21 mouse cellular contexts compared by ENCODE assay signal in the genomic region with DNA sequence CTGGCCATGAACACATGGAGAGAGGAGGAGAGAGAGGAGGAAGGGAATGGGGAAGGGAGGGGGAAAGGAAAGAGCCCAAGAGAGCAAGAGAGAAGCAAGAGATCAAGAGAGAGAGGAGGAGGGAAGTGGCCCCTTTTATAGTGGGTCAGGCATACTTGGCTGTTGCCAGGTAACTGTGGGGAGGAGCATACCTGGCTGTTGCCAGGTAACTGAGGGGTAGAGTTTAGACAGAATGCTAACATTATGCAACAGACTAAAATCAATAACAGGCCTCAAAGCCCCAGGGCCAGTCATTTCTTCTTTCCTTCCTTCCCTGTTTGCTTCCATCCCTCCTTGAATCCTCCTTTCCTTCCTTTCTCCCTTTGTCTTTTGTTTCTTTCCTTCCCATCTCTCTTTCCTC. TPM values are rescaled to one million over a fixed set of nuclear protein-coding genes. Genes with fewer than 3 reads are reported as not detected.
DNase-seq lines count a peak whose midpoint lies in the region; ATAC-seq and TF ChIP-seq lines count a peak whose summit lies in the region.
"Had no signal": no experiment of that assay in that cellular context is flagged by ENCODE, and none has a peak within 500 bp of the region (broad histone marks: within the 10 kb centered on the region; RNA-seq: fewer than 3 reads in every experiment).

No protein-coding gene starts in this region.

- peaks cover 24% of the 10 kb centered on the region for H3K4me1 ChIP-seq in heart, embryonic 10.5 days
- no peaks in the 10 kb centered on the region for H3K4me1 ChIP-seq in intestine, embryonic 14.5 days (replicated peaks; ENCODE audit: control insufficient read depth, insufficient read depth, low read length)
- H3K4me1 ChIP-seq in intestine, postnatal 0 days (replicated peaks; ENCODE audit: control insufficient read depth, insufficient read depth, low read length) = no peaks in the 10 kb centered on the region
- H3K4me1 ChIP-seq in midbrain, embryonic 15.5 days = no peaks in the 10 kb centered on the region
- H3K4me1 ChIP-seq in midbrain, embryonic 11.5 days (ENCODE audit: control insufficient read depth, insufficient read depth, low read length) = 0 out of 2 replicates have a peak, but pooled peaks cover 2% of the 10 kb centered on the region
- H3K4me1 ChIP-seq in midbrain, postnatal 0 days (ENCODE audit: insufficient read depth, low read length) = 0 out of 2 replicates have a peak, but pooled peaks cover 2% of the 10 kb centered on the region

- no peak for DNase-seq in heart, embryonic 10.5 days (ENCODE audit: low spot score)
- no peak for DNase-seq in heart, adult 18-20 months
- no peak for DNase-seq in intestine, embryonic 14.5 days (ENCODE audit: low spot score)
- DNase-seq in midbrain, embryonic 11.5 days (ENCODE audit: low spot score, missing footprints) = no peak
- no peak for DNase-seq in midbrain, postnatal 0 days (ENCODE audit: low spot score)
- DNase-seq in yolk sac, embryonic 10.5 days (ENCODE audit: low spot score) = no peak
- DNase-seq: adrenal gland, postnatal 10 days; cerebellum, adult 2 months; gastrocnemius, postnatal 25 days; kidney, adult 11 months; kidney, postnatal 10 days; left cerebral cortex, postnatal 4 days; right cerebral cortex, adult 18-20 months; thymus, postnatal 4 days had no signal

- H3K4me2 ChIP-seq in intestine, embryonic 14.5 days (ENCODE audit: low read length) = no peak overlapping the region
- no peak overlapping the region for H3K4me2 ChIP-seq in intestine, postnatal 0 days (replicated peaks; ENCODE audit: low read depth)
- no peak overlapping the region for H3K4me2 ChIP-seq in midbrain, embryonic 15.5 days
- H3K4me2 ChIP-seq in midbrain, embryonic 11.5 days = no peak overlapping the region
- no peak overlapping the region for H3K4me2 ChIP-seq in midbrain, postnatal 0 days (ENCODE audit: low read depth, low read length, poor library complexity, severe bottlenecking)
- H3K4me2 ChIP-seq: forebrain, embryonic 13.5 days; liver, embryonic 15.5 days had no signal

- H3K9ac ChIP-seq in intestine, embryonic 14.5 days (ENCODE audit: low read length) = no peak overlapping the region
- H3K9ac ChIP-seq in intestine, postnatal 0 days (ENCODE audit: low read depth, low read length) = no peak overlapping the region
- H3K9ac ChIP-seq in midbrain, embryonic 15.5 days = no peak overlapping the region
- no peak overlapping the region for H3K9ac ChIP-seq in midbrain, embryonic 11.5 days (ENCODE audit: low read length)
- no peak overlapping the region for H3K9ac ChIP-seq in midbrain, postnatal 0 days (replicated peaks; ENCODE audit: low read length, poor library complexity, severe bottlenecking)
- H3K9ac ChIP-seq: forebrain, embryonic 13.5 days; liver, embryonic 15.5 days had no signal

- no peaks in the 10 kb centered on the region for H3K27me3 ChIP-seq in heart, embryonic 10.5 days (ENCODE audit: insufficient read depth, poor library complexity, severe bottlenecking)
- H3K27me3 ChIP-seq in intestine, embryonic 14.5 days (replicated peaks; ENCODE audit: control insufficient read depth, insufficient read depth, low read length) = no peaks in the 10 kb centered on the region
- no peaks in the 10 kb centered on the region for H3K27me3 ChIP-seq in intestine, postnatal 0 days (replicated peaks; ENCODE audit: control insufficient read depth, insufficient read depth, low read length)
- H3K27me3 ChIP-seq in midbrain, embryonic 15.5 days (replicated peaks) = no peaks in the 10 kb centered on the region
- H3K27me3 ChIP-seq in midbrain, embryonic 11.5 days (ENCODE audit: control insufficient read depth, insufficient read depth, low read length) = no peaks in the 10 kb centered on the region
- no peaks in the 10 kb centered on the region; the same call in 1 of the 2 replicates for H3K27me3 ChIP-seq in midbrain, postnatal 0 days (ENCODE audit: insufficient read depth, low read length)
- H3K27me3 ChIP-seq: CH12.LX; forebrain, embryonic 13.5 days had no signal

- no peak for TF ChIP-seq CTCF in intestine, postnatal 0 days (IDR thresholded peaks at IDR 0.05; ENCODE audit: low read depth)
- no peak for TF ChIP-seq CTCF in midbrain, postnatal 0 days (IDR thresholded peaks at IDR 0.05)

- no peak overlapping the region for H3K4me3 ChIP-seq in heart, embryonic 10.5 days
- no peak overlapping the region for H3K4me3 ChIP-seq in intestine, embryonic 14.5 days (ENCODE audit: low read depth, low read length)
- H3K4me3 ChIP-seq in intestine, postnatal 0 days (ENCODE audit: low read depth, low read length) = no peak overlapping the region
- H3K4me3 ChIP-seq in midbrain, embryonic 15.5 days = no peak overlapping the region
- no peak overlapping the region for H3K4me3 ChIP-seq in midbrain, embryonic 11.5 days (ENCODE audit: low read depth, low read length)
- H3K4me3 ChIP-seq in midbrain, postnatal 0 days (ENCODE audit: low read depth, low read length) = no peak overlapping the region
- H3K4me3 ChIP-seq: embryonic facial prominence, embryonic 10.5 days; forebrain, embryonic 13.5 days; layer of hippocampus, adult 2 months; liver, embryonic 15.5 days had no signal

- ATAC-seq in intestine, embryonic 14.5 days (replicated peaks; ENCODE audit: low FRiP score, low TSS enrichment, low read depth) = peak; percentile 53; the same call in 1 of the 2 replicates
- no peak; the same call in 1 of the 2 replicates for ATAC-seq in intestine, postnatal 0 days
- ATAC-seq in midbrain, embryonic 15.5 days (replicated peaks) = peak; percentile 74
- no peak for ATAC-seq in midbrain, embryonic 11.5 days (ENCODE audit: low FRiP score)
- peak; percentile 57 for ATAC-seq in midbrain, postnatal 0 days (ENCODE audit: low FRiP score)
- ATAC-seq: forebrain, embryonic 13.5 days had no signal

- H3K36me3 ChIP-seq in heart, embryonic 10.5 days = no peaks in the 10 kb centered on the region
- no peaks in the 10 kb centered on the region for H3K36me3 ChIP-seq in intestine, embryonic 14.5 days (ENCODE audit: control insufficient read depth, insufficient read depth, low read length)
- H3K36me3 ChIP-seq in intestine, postnatal 0 days (ENCODE audit: control insufficient read depth, insufficient read depth) = no peaks in the 10 kb centered on the region
- no peaks in the 10 kb centered on the region for H3K36me3 ChIP-seq in midbrain, embryonic 15.5 days (replicated peaks)
- no peaks in the 10 kb centered on the region for H3K36me3 ChIP-seq in midbrain, embryonic 11.5 days (ENCODE audit: control insufficient read depth, insufficient read depth, low read length)
- H3K36me3 ChIP-seq in midbrain, postnatal 0 days (ENCODE audit: insufficient read depth, low read length) = no peaks in the 10 kb centered on the region
- H3K36me3 ChIP-seq: embryonic facial prominence, embryonic 10.5 days; liver, embryonic 15.5 days had no signal

- H3K27ac ChIP-seq in heart, embryonic 10.5 days = peak overlapping the region; percentile 76; the same call in 1 of the 2 replicates
- H3K27ac ChIP-seq in intestine, embryonic 14.5 days (ENCODE audit: low read depth) = no peak overlapping the region
- no peak overlapping the region for H3K27ac ChIP-seq in intestine, postnatal 0 days (ENCODE audit: low read depth, low read length)
- no peak overlapping the region for H3K27ac ChIP-seq in midbrain, embryonic 15.5 days
- H3K27ac ChIP-seq in midbrain, embryonic 11.5 days (ENCODE audit: low read depth, low read length) = no peak overlapping the region
- H3K27ac ChIP-seq in midbrain, postnatal 0 days (ENCODE audit: low read depth, low read length) = 0 out of 2 replicates have a peak overlapping the region, but pooled peaks have one; percentile 12
- H3K27ac ChIP-seq: embryonic facial prominence, embryonic 10.5 days; forebrain, embryonic 13.5 days; layer of hippocampus, adult 2 months; liver, embryonic 15.5 days had no signal

- no peaks in the 10 kb centered on the region for H3K9me3 ChIP-seq in heart, embryonic 10.5 days
- H3K9me3 ChIP-seq in intestine, embryonic 14.5 days (ENCODE audit: control insufficient read depth, low read length) = no peaks in the 10 kb centered on the region
- H3K9me3 ChIP-seq in intestine, postnatal 0 days (ENCODE audit: control insufficient read depth) = no peaks in the 10 kb centered on the region
- no peaks in the 10 kb centered on the region for H3K9me3 ChIP-seq in midbrain, embryonic 15.5 days
- no peaks in the 10 kb centered on the region for H3K9me3 ChIP-seq in midbrain, embryonic 11.5 days (ENCODE audit: control insufficient read depth, low read length)
- no peaks in the 10 kb centered on the region for H3K9me3 ChIP-seq in midbrain, postnatal 0 days (ENCODE audit: low read length)
- H3K9me3 ChIP-seq: embryonic facial prominence, embryonic 10.5 days; forebrain, embryonic 13.5 days; liver, embryonic 15.5 days had no signal

RNA-seq across cellular contexts. Expression of a gene that starts 10.0 kb away (rescaled TPM):
- polyA plus RNA-seq in heart, embryonic 10.5 days (2016; fragmentation: Nextera tagmentation; extraction: Ambion mirVana) = 18.4 and 24.6 TPM in 2 replicates
- total RNA-seq in heart, adult 18-20 months (2021) = 10 to 100 TPM; 52.6 to 62.5 TPM
- 35.0 and 36.4 TPM in 2 replicates for polyA plus RNA-seq in intestine, embryonic 14.5 days (2014; fragmentation: Nextera tagmentation; extraction: Ambion mirVana)
- 42.3 and 51.6 TPM in 2 replicates for polyA plus RNA-seq in intestine, postnatal 0 days (2015; fragmentation: Nextera tagmentation; extraction: Ambion mirVana)
- 38.5 and 42.4 TPM in 2 replicates for polyA plus RNA-seq in midbrain, embryonic 15.5 days (2015; fragmentation: Nextera tagmentation; extraction: Ambion mirVana)
- polyA plus RNA-seq in midbrain, embryonic 11.5 days (2014; fragmentation: Nextera tagmentation; extraction: Ambion mirVana) = 20.5 and 22.1 TPM in 2 replicates
- 81.3 and 95.7 TPM in 2 replicates for total RNA-seq in midbrain, postnatal 0 days (2014; rRNA removed)
- polyA plus RNA-seq in midbrain, postnatal 0 days (2015; fragmentation: Nextera tagmentation; extraction: Ambion mirVana) = 70.5 and 73.2 TPM in 2 replicates

RNA-seq across cellular contexts. Expression of a gene that starts 41.9 kb away (rescaled TPM):
- polyA plus RNA-seq in heart, embryonic 10.5 days (2016; fragmentation: Nextera tagmentation; extraction: Ambion mirVana) = 55.6 and 60.0 TPM in 2 replicates
- total RNA-seq in heart, adult 18-20 months (2021) = 10 to 100 TPM; 38.5 to 38.7 TPM
- 46.3 and 51.3 TPM in 2 replicates for polyA plus RNA-seq in intestine, embryonic 14.5 days (2014; fragmentation: Nextera tagmentation; extraction: Ambion mirVana)
- polyA plus RNA-seq in intestine, postnatal 0 days (2015; fragmentation: Nextera tagmentation; extraction: Ambion mirVana) = 13.8 and 14.7 TPM in 2 replicates
- polyA plus RNA-seq in midbrain, embryonic 15.5 days (2015; fragmentation: Nextera tagmentation; extraction: Ambion mirVana) = 25.4 and 27.7 TPM in 2 replicates
- 39.4 and 40.8 TPM in 2 replicates for polyA plus RNA-seq in midbrain, embryonic 11.5 days (2014; fragmentation: Nextera tagmentation; extraction: Ambion mirVana)
- 51.7 and 58.9 TPM in 2 replicates for total RNA-seq in midbrain, postnatal 0 days (2014; rRNA removed)
- 21.8 and 22.0 TPM in 2 replicates for polyA plus RNA-seq in midbrain, postnatal 0 days (2015; fragmentation: Nextera tagmentation; extraction: Ambion mirVana)

Comparison
In these comparisons a context has a peak if more than half of its experiments do, and no peak if none do; other contexts are left out.
1. H3K27ac ChIP-seq: peak in heart, embryonic 10.5 days (single experiment) and midbrain, postnatal 0 days (single experiment); none in intestine, embryonic 14.5 days (single experiment), intestine, postnatal 0 days (single experiment), midbrain, embryonic 15.5 days (single experiment) and midbrain, embryonic 11.5 days (single experiment).
2. ATAC-seq: peak in intestine, embryonic 14.5 days (single experiment), midbrain, embryonic 15.5 days (single experiment) and midbrain, postnatal 0 days (single experiment); none in intestine, postnatal 0 days (single experiment) and midbrain, embryonic 11.5 days (single experiment).